Mouse (Mus musculus) lung, postnatal 0 days (tissue): ENCODE measurements at regions not wholly inside any gene's neighbourhood (a gene's known extent, or its start where the extent isn't known, plus 50 kb on each side); places are given as distances from the start of the nearest gene placed in this dataset.
"Not testable (repeated sequence)": the region's sequence is repeated elsewhere in the genome, so short reads cannot be mapped to it uniquely, and the experiment has no call there.

Experiments used
- CTCF ChIP-seq: IDR thresholded peaks from 2 replicates; pipeline ENCODE4 v1.5.1; 2016; ENCODE audit warnings: antibody characterized with exemption, mild to moderate bottlenecking
- EP300 ChIP-seq: IDR thresholded peaks from 2 replicates; pipeline ENCODE4 v1.6.1; 2016; ENCODE audit warnings: antibody characterized with exemption, mild to moderate bottlenecking, control low read depth

- not testable (repeated sequence) for TF ChIP-seq EP300, CTCF
Measured at GRCm38 (mm10) chr14:46572972-46573371, 182.5 kb upstream of the Bmp4 start.
